Mouse (Mus musculus): ENCODE measurements at regions not wholly inside any gene's neighbourhood (a gene's known extent, or its start where the extent isn't known, plus 50 kb on each side); places are given as distances from the start of the nearest gene placed in this dataset.

- 56% methylated on average over 9 of the region's 9 CpGs for WGBS
- Histone ChIP-seq H3K4me2 (replicated peaks) (no peak overlapping the region), H3K4me1 (replicated peaks) (0 out of 2 replicates have a peak, but pooled peaks cover 4% of the 10 kb centered on the region), H3K27me3 (replicated peaks) (no peaks in the 10 kb centered on the region), H3K9ac (no peak overlapping the region), H3K4me3 (replicated peaks) (no peak overlapping the region), H3K27ac (no peak overlapping the region), H3K36me3 (no peaks in the 10 kb centered on the region), H3K9me3 (no peaks in the 10 kb centered on the region)
- no peak for ATAC-seq
Observed at GRCm38 (mm10) chr9:47286930-47287722, 242.8 kb upstream of the Cadm1 start.

GRCm38 (mm10) chr9:47288587-47289199, 241.3 kb upstream of the Cadm1 start:
- 59% methylated on average over 7 of the region's 7 CpGs for WGBS
- Histone ChIP-seq H3K9ac (no peak overlapping the region), H3K9me3 (no peaks in the 10 kb centered on the region), H3K4me2 (replicated peaks) (no peak overlapping the region), H3K36me3 (no peaks in the 10 kb centered on the region), H3K27me3 (replicated peaks) (no peaks in the 10 kb centered on the region), H3K4me1 (replicated peaks) (0 out of 2 replicates have a peak, but pooled peaks cover 4% of the 10 kb centered on the region), H3K4me3 (replicated peaks) (no peak overlapping the region), H3K27ac (no peak overlapping the region)
- ATAC-seq, result no peak

- H3K27ac ChIP-seq, result no peak overlapping the region
- no peak overlapping the region for H3K4me3 ChIP-seq (replicated peaks)
- H3K4me2 ChIP-seq (replicated peaks), result no peak overlapping the region
- no peak for ATAC-seq
- no peaks in the 10 kb centered on the region for H3K36me3 ChIP-seq
- no peaks in the 10 kb centered on the region for H3K27me3 ChIP-seq (replicated peaks)
- no peaks in the 10 kb centered on the region for H3K9me3 ChIP-seq
- 70% methylated on average over 1 of the region's 1 CpGs for WGBS
- no peak overlapping the region for H3K9ac ChIP-seq
- no peaks in the 10 kb centered on the region for H3K4me1 ChIP-seq (replicated peaks)
Observed at GRCm38 (mm10) chr9:47300633-47301032, 229.3 kb upstream of the Cadm1 start.

- WGBS, result 80% methylated on average over 7 of the region's 7 CpGs
- H3K9ac ChIP-seq, result no peak overlapping the region
- ATAC-seq, result no peak
- no peaks in the 10 kb centered on the region for H3K36me3 ChIP-seq
- H3K27me3 ChIP-seq (replicated peaks), result no peaks in the 10 kb centered on the region
- no peak overlapping the region for H3K4me3 ChIP-seq (replicated peaks)
- peaks cover 6% of the 10 kb centered on the region for H3K4me1 ChIP-seq (replicated peaks)
- H3K4me2 ChIP-seq (replicated peaks), result no peak overlapping the region; the same call in 1 of the 2 replicates
- no peaks in the 10 kb centered on the region for H3K9me3 ChIP-seq
- H3K27ac ChIP-seq, result no peak overlapping the region
Observed at GRCm38 (mm10) chr9:47307125-47307751, 222.7 kb upstream of the Cadm1 start.

GRCm38 (mm10) chr9:47307752-47308500, 222.0 kb upstream of the Cadm1 start:
- Histone ChIP-seq H3K27ac (no peak overlapping the region), H3K9me3 (no peaks in the 10 kb centered on the region), H3K4me3 (replicated peaks) (no peak overlapping the region), H3K36me3 (no peaks in the 10 kb centered on the region), H3K9ac (no peak overlapping the region), H3K27me3 (replicated peaks) (no peaks in the 10 kb centered on the region), H3K4me2 (replicated peaks) (peak overlapping the region; percentile 17; the same call in 1 of the 2 replicates), H3K4me1 (replicated peaks) (peaks cover 6% of the 10 kb centered on the region)
- 45% methylated on average over 17 of the region's 17 CpGs for WGBS
- ATAC-seq, result peak; percentile 66

GRCm38 (mm10) chr9:47313433-47313832, 216.5 kb upstream of the Cadm1 start:
- no peaks in the 10 kb centered on the region for H3K4me1 ChIP-seq (replicated peaks)

GRCm38 (mm10) chr9:47314236-47314635, 215.7 kb upstream of the Cadm1 start:
- H3K9ac ChIP-seq, result no peak overlapping the region
- H3K4me2 ChIP-seq (replicated peaks), result no peak overlapping the region
- WGBS, result 91% methylated on average over 1 of the region's 1 CpGs

More at GRCm38 (mm10) chr9:47313433-47313832, 216.5 kb upstream of the Cadm1 start:
- no peak overlapping the region for H3K4me3 ChIP-seq (replicated peaks)
- WGBS, result 53% methylated on average over 4 of the region's 4 CpGs
- no peak overlapping the region for H3K27ac ChIP-seq
- H3K36me3 ChIP-seq, result no peaks in the 10 kb centered on the region
- H3K4me2 ChIP-seq (replicated peaks), result no peak overlapping the region
- H3K9ac ChIP-seq, result no peak overlapping the region
- ATAC-seq, result no peak
- H3K9me3 ChIP-seq, result no peaks in the 10 kb centered on the region
- H3K27me3 ChIP-seq (replicated peaks), result no peaks in the 10 kb centered on the region

GRCm38 (mm10) chr9:47320345-47320744, 209.6 kb upstream of the Cadm1 start:
- Histone ChIP-seq H3K27ac (no peak overlapping the region), H3K9me3 (no peaks in the 10 kb centered on the region), H3K36me3 (no peaks in the 10 kb centered on the region), H3K9ac (no peak overlapping the region), H3K27me3 (replicated peaks) (no peaks in the 10 kb centered on the region), H3K4me1 (replicated peaks) (0 out of 2 replicates have a peak, but pooled peaks cover 2% of the 10 kb centered on the region), H3K4me3 (replicated peaks) (no peak overlapping the region), H3K4me2 (replicated peaks) (no peak overlapping the region)
- WGBS, result 94% methylated on average over 1 of the region's 1 CpGs
- ATAC-seq, result no peak

More at GRCm38 (mm10) chr9:47314236-47314635, 215.7 kb upstream of the Cadm1 start:
- Histone ChIP-seq H3K4me1 (replicated peaks) (no peaks in the 10 kb centered on the region), H3K4me3 (replicated peaks) (no peak overlapping the region), H3K36me3 (no peaks in the 10 kb centered on the region), H3K27me3 (replicated peaks) (no peaks in the 10 kb centered on the region), H3K27ac (no peak overlapping the region), H3K9me3 (no peaks in the 10 kb centered on the region)
- no peak for ATAC-seq

GRCm38 (mm10) chr9:47321106-47321789, 208.7 kb upstream of the Cadm1 start:
- Histone ChIP-seq H3K9ac (no peak overlapping the region), H3K27ac (no peak overlapping the region), H3K4me2 (replicated peaks) (no peak overlapping the region), H3K4me1 (replicated peaks) (0 out of 2 replicates have a peak, but pooled peaks cover 2% of the 10 kb centered on the region), H3K36me3 (no peaks in the 10 kb centered on the region), H3K4me3 (replicated peaks) (no peak overlapping the region), H3K9me3 (no peaks in the 10 kb centered on the region), H3K27me3 (replicated peaks) (no peaks in the 10 kb centered on the region)
- WGBS, result 68% methylated on average over 10 of the region's 10 CpGs
- ATAC-seq, result peak; percentile 94

- H3K9me3 ChIP-seq, result no peaks in the 10 kb centered on the region
- 82% methylated on average over 5 of the region's 5 CpGs for WGBS
- 0 out of 2 replicates have a peak, but pooled peaks cover 2% of the 10 kb centered on the region for H3K4me1 ChIP-seq (replicated peaks)
- H3K27me3 ChIP-seq (replicated peaks), result no peaks in the 10 kb centered on the region
- no peak overlapping the region for H3K9ac ChIP-seq
- no peaks in the 10 kb centered on the region for H3K36me3 ChIP-seq
- no peak overlapping the region for H3K27ac ChIP-seq
- H3K4me2 ChIP-seq (replicated peaks), result no peak overlapping the region
- no peak for ATAC-seq
- no peak overlapping the region for H3K4me3 ChIP-seq (replicated peaks)
Observed at GRCm38 (mm10) chr9:47322293-47322692, 207.7 kb upstream of the Cadm1 start.

GRCm38 (mm10) chr9:47323051-47323450, 206.9 kb upstream of the Cadm1 start:
- Histone ChIP-seq H3K27ac (no peak overlapping the region), H3K4me2 (replicated peaks) (no peak overlapping the region)
- WGBS, result 70% methylated on average over 5 of the region's 5 CpGs

More at GRCm38 (mm10) chr9:47323051-47323450, 206.9 kb upstream of the Cadm1 start:
- Histone ChIP-seq H3K36me3 (no peaks in the 10 kb centered on the region), H3K4me3 (replicated peaks) (no peak overlapping the region), H3K9me3 (no peaks in the 10 kb centered on the region), H3K9ac (no peak overlapping the region), H3K27me3 (replicated peaks) (no peaks in the 10 kb centered on the region), H3K4me1 (replicated peaks) (0 out of 2 replicates have a peak, but pooled peaks cover 2% of the 10 kb centered on the region)
- ATAC-seq, result no peak

All from intestine, embryonic 15.5 days (tissue).